Mouse (Mus musculus): ENCODE data around the gene Mprip.
A peak's percentile ranks its signal among the peaks of the same experiment; 100 is the strongest.

Gene Mprip

DNA sequence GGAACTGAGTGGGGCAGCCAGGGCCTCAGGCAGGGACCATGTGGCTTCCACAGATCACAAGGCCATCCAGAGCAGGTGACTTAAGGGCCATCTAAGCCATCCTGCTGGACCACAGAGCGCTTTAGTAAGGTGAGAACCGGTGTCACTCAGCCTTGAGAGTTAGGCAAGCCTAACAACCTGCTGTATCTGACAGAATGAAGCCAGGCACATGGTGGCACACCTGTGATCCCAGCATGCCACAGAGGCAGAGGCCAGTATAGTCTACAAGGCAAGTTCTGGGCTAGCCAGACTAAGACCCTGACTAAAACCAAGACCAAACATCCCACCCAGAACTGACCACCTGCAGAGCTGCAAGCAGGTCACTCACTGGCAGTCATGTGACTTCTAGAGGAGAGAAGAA, 144.6 kb downstream of the Mprip start:
- DNase-seq: no peak

DNA sequence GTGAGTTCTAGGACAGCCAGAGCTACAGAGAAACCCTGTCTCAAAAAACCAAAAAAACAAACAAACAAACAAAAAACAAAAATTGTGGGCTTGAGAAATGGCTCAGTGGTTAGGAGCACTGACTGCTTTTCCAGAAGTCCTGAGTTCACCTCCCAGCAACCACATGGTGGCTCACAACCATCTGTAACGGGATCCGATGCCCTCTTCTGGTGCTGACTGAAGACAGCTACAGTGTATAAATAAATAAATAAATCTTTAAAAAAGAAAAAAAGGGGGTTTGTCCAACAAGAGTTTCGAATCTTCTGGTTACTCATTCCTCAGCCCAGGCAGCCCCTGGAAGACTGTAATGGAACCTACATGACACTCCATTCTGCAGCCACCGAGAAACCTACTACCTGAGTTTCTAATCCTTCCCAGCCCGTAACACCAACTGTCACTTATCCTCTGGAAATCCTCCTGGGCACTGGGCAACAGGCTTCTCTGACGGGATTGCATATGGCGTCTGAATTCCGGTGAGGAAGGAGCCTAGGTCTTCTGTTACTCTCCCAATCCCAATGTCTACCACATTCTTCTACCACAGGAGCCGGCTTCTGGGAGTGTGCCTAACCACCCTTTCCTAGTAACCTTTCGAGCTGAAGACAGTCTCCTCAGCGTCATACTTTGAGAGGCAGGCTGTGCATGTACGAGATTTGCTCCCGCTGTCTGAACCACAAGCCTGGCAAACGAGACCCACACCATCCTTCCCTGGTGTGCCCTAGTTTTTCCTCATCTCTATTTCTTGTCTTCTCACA, 147.3 kb downstream of the Mprip start:
- DNase-seq: no peak

DNA sequence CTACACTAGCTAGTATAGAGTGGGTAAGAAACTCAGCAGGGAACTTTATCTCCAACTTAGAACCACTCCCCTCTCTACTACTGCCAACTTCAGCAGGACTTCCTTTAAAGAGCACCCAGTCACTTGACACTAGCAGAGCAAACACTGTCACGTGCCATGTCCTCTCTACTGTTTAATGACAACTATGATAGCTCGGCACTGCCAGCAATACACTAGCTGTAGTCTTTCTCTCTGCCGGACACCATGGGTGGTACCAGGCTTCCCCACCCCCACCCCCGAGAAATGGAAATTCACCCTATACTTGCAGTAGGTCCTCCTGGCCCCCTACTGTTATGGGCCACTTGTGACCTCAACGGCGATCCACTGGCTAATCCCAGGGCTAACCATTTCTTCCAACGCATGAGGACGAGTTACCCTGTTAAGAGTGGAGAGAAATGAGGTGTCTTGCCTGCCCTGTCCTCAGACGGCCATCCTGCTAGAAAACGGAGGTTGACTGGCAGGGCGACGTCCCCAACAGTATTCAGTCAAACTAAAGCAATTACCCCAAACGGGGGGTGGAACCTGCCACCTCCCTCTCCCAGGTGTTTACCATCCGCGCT, 148.1 kb downstream of the Mprip start:
- peak; percentile 67 for DNase-seq

- peak; percentile 90 for DNase-seq
Measured at GRCm38 (mm10) chr11:59809670-59810474, 148.8 kb downstream of the Mprip start, which contains the start of gene Flcn. TSS of gene Flcn (minus strand) at chr11:59810016.

DNA sequence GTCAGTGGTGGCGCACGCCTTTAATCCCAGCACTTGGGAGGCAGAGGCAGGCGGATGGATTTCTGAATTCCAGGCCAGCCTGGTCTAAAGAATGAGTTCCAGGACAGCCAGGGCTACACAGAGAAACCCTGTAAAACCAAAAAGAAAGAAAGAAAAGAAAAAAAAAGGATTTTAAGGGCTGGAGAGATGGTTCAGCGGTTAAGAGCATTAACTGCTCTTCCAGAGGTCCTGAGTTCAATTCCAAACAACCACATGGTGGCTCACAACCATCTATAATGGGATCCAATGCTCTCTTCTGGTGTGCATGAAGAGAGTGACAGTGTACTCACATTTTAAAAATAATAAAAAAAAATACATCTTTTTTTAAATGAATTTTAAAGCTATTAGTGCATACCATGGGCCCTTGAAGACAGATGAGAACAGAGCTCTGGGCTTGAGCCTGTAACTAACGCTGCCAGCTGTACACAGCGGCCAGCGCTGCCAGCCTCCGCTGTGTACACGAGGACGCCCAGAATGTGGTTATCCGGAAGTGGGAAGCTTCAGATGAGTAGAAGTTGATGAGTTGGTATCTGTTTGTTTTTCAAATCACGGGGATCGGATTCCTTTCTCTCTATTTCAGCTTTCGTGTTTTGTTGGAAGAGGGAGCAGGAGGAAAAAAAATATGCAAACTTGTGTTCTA, 149.5 kb downstream of the Mprip start:
- no peak for DNase-seq

GRCm38 (mm10) chr11:59811211-59811610, 150.1 kb downstream of the Mprip start:
- no peak for DNase-seq

DNA sequence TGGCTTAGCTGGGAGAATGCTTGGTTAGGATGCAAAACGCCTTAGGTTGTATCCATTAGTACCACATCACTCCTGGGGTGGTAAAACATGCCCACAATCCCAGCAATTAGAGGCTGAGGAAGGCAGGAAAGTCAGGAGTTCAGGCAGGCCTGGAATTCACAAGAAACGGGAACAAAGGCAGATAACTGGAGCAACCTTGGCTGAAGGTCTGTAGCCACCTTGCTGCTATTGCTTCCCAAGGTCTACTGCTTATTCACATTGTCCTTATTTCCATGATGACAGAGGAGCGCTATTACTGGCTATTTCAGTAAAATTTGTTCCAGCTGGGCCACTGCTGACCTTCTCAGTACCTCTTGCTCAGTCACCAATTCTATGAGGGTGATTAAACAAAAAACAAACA, 152.2 kb downstream of the Mprip start:
- no peak for DNase-seq

- DNase-seq: no peak
Measured at GRCm38 (mm10) chr11:59814311-59814710, 153.2 kb downstream of the Mprip start.

GRCm38 (mm10) chr11:59814936-59815335, 153.8 kb downstream of the Mprip start:
- DNase-seq: no peak

- DNase-seq: no peak
Measured at GRCm38 (mm10) chr11:59815482-59816065, 154.5 kb downstream of the Mprip start.

GRCm38 (mm10) chr11:59817916-59818315, 156.8 kb downstream of the Mprip start:
- no peak for DNase-seq

DNA sequence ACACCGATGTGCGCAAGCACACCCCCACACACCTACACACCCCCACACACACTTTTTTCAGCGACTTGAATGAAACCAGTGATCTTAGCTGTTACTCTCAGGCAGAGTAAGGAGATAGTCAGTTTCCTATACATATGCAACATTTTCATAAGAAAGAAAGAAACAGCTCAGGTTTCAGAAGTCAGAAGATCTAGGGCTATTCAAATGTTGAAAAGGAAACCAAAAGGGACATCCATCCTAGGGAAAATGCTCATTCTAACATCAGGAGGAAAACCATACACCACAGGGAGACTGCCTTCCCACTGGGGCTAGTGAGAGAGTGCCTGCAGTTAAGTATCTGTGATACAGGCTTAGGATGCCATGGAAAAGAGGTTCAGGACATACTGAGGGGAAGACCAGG, 160.5 kb downstream of the Mprip start:
- DNase-seq: no peak
